Mouse (Mus musculus) CH12.LX (cell line): ENCODE results near the gene Yy1. TPM values are rescaled to one million over a fixed set of nuclear protein-coding genes. Genes with fewer than 3 reads are reported as not detected.

ENCODE experiments used
- DNase-seq: peaks from one replicate; pipeline ENCODE4 v3.0.0-alpha.2; 2013; ENCODE audit errors: extremely low read depth
- H3K27ac ChIP-seq: 2 replicates; pipeline ENCODE4 v1.5.1; 2012; ENCODE audit warnings: low read depth, mild to moderate bottlenecking, control low read depth, moderate library complexity; ENCODE audit not compliant: insufficient read depth
- H3K27me3 ChIP-seq: replicated peaks from 2 replicates; pipeline ENCODE3; 2012; ENCODE audit warnings: inconsistent platforms
- H3K36me3 ChIP-seq, 2 experiments: replicated peaks in 1 of 2; 2 replicates each; pipeline versions ENCODE3 to v1.6.1; 2012; ENCODE audit warnings: inconsistent platforms in 1 of 2, low read length in 1 of 2, mild to moderate bottlenecking in 1 of 2, mixed read lengths in 1 of 2, moderate library complexity in 1 of 2; ENCODE audit not compliant: control insufficient read depth in 1 of 2, insufficient read depth in 1 of 2
- H3K4me1 ChIP-seq, 2 experiments: 2 replicates each; pipeline ENCODE4 v1.6.1; 2012; ENCODE audit warnings: inconsistent platforms in 1 of 2, moderate library complexity in 1 of 2; ENCODE audit not compliant: insufficient read depth in 2 of 2, control insufficient read depth in 1 of 2
- H3K4me2 ChIP-seq: 2 replicates; pipeline ENCODE4 v1.6.1; 2012; ENCODE audit warnings: low read depth, mild to moderate bottlenecking, control low read depth; ENCODE audit not compliant: poor library complexity, insufficient read depth, severe bottlenecking
- H3K4me3 ChIP-seq, 3 experiments: fragments of 150-350 bp in 1 of 3; sonication (generic) in 1 of 3; replicated peaks in 1 of 3; 2 replicates each; pipeline versions ENCODE3 to v1.5.1; 2011 to 2012; ENCODE audit warnings: low read depth in 2 of 3, low read length in 2 of 3, mild to moderate bottlenecking in 2 of 3, moderate library complexity in 2 of 3, control low read depth in 1 of 3, improper control_type of control experiment in 1 of 3, inconsistent platforms in 1 of 3, mixed read lengths in 1 of 3; ENCODE audit not compliant: poor library complexity in 1 of 3
- H3K79me2 ChIP-seq: replicated peaks from 2 replicates; pipeline ENCODE4 v1.6.1; 2012; ENCODE audit warnings: mild to moderate bottlenecking, moderate library complexity; ENCODE audit not compliant: control insufficient read depth, poor library complexity, insufficient read depth, severe bottlenecking; ENCODE audit errors: extremely low read depth
- H3K9ac ChIP-seq: 2 replicates; pipeline ENCODE4 v1.6.1; 2012; ENCODE audit warnings: low read depth, mild to moderate bottlenecking, control low read depth, moderate library complexity; ENCODE audit not compliant: insufficient read depth
- H3K9me3 ChIP-seq: replicated peaks from 2 replicates; pipeline ENCODE3; 2012; ENCODE audit warnings: low read length, inconsistent platforms, mixed read lengths
- BHLHE40 ChIP-seq: IDR thresholded peaks from 2 replicates; pipeline ENCODE4 v1.6.1; 2011; ENCODE audit warnings: mild to moderate bottlenecking, low read depth, low read length, improper control_type of control experiment
- CHD1 ChIP-seq: IDR thresholded peaks from 2 replicates; pipeline ENCODE4 v1.6.1; 2012; ENCODE audit warnings: low read depth, low read length, improper control_type of control experiment, inconsistent platforms
- CHD2 ChIP-seq: IDR thresholded peaks from 2 replicates; pipeline ENCODE4 v1.6.1; 2011; ENCODE audit warnings: low read length, improper control_type of control experiment
- CTCF ChIP-seq, 2 experiments: IDR thresholded peaks in 1 of 2; conservative IDR thresholded peaks in 1 of 2; 2 replicates each; pipeline ENCODE4 v1.5.1; 2011 to 2012; ENCODE audit warnings: low read depth in 2 of 2, low read length in 2 of 2, improper control_type of control experiment in 1 of 2, inconsistent platforms in 1 of 2, mild to moderate bottlenecking in 1 of 2, moderate library complexity in 1 of 2
- E2F4 ChIP-seq: IDR thresholded peaks from 2 replicates; pipeline ENCODE4 v1.6.1; 2011; ENCODE audit warnings: low read depth, low read length, improper control_type of control experiment; ENCODE audit not compliant: insufficient replicate concordance
- ELF1 ChIP-seq: IDR thresholded peaks from 2 replicates; pipeline ENCODE4 v1.6.1; 2014; ENCODE audit warnings: low read depth, mild to moderate bottlenecking, inconsistent platforms, low read length, improper control_type of control experiment
- EP300 ChIP-seq: IDR thresholded peaks from 2 replicates; pipeline ENCODE4 v1.6.1; 2011; ENCODE audit warnings: low read length, improper control_type of control experiment
- ETS1 ChIP-seq: conservative IDR thresholded peaks from 2 replicates; pipeline ENCODE4 v1.6.1; 2012; ENCODE audit warnings: low read depth, mild to moderate bottlenecking, inconsistent platforms, low read length, improper control_type of control experiment, moderate library complexity
- GABPA ChIP-seq: IDR thresholded peaks from 2 replicates; pipeline ENCODE4 v1.6.1; 2012; ENCODE audit warnings: low read depth, low read length, improper control_type of control experiment, inconsistent platforms; ENCODE audit not compliant: insufficient replicate concordance
- HCFC1 ChIP-seq: IDR thresholded peaks from 2 replicates; pipeline ENCODE4 v1.6.1; 2012; ENCODE audit warnings: low read depth, mild to moderate bottlenecking, inconsistent platforms, low read length, improper control_type of control experiment
- IRF4 ChIP-seq: IDR thresholded peaks from 2 replicates; pipeline ENCODE4 v1.6.1; 2014; ENCODE audit warnings: low read depth, mild to moderate bottlenecking, inconsistent platforms, low read length, improper control_type of control experiment
- JUN ChIP-seq: IDR thresholded peaks from 2 replicates; pipeline ENCODE4 v1.6.1; 2011; ENCODE audit warnings: low read depth, mild to moderate bottlenecking, low read length, improper control_type of control experiment, moderate library complexity; ENCODE audit not compliant: insufficient read depth
- JUND ChIP-seq: conservative IDR thresholded peaks from 2 replicates; pipeline ENCODE4 v1.6.1; 2011; ENCODE audit warnings: low read depth, low read length, improper control_type of control experiment
- KAT2A ChIP-seq: IDR thresholded peaks from 2 replicates; pipeline ENCODE4 v1.6.1; 2012; ENCODE audit warnings: low read length, improper control_type of control experiment, inconsistent platforms; ENCODE audit not compliant: insufficient replicate concordance
- MAFK ChIP-seq: IDR thresholded peaks from 2 replicates; pipeline ENCODE4 v1.6.1; 2011; ENCODE audit warnings: low read length, improper control_type of control experiment; ENCODE audit not compliant: insufficient replicate concordance
- MAX ChIP-seq: IDR thresholded peaks from 2 replicates; pipeline ENCODE4 v1.6.1; 2011; ENCODE audit warnings: low read length, improper control_type of control experiment
- MAZ ChIP-seq: IDR thresholded peaks from 2 replicates; pipeline ENCODE4 v1.6.1; 2012; ENCODE audit warnings: low read depth, mild to moderate bottlenecking, inconsistent platforms, low read length, improper control_type of control experiment, moderate library complexity
- MEF2A ChIP-seq: IDR thresholded peaks from 2 replicates; pipeline ENCODE4 v1.6.1; 2014; ENCODE audit warnings: low read depth, mild to moderate bottlenecking, inconsistent platforms, low read length, improper control_type of control experiment, borderline replicate concordance
- MXI1 ChIP-seq: IDR thresholded peaks from 2 replicates; pipeline ENCODE4 v1.6.1; 2011; ENCODE audit warnings: mild to moderate bottlenecking, low read depth, low read length, improper control_type of control experiment
- MYC ChIP-seq: IDR thresholded peaks from 2 replicates; pipeline ENCODE4 v1.6.1; 2011; ENCODE audit warnings: low read depth, mild to moderate bottlenecking, improper control_type of control experiment, low read length
- NELFE ChIP-seq: IDR thresholded peaks from 2 replicates; pipeline ENCODE4 v1.6.1; 2011; ENCODE audit warnings: low read depth, low read length, improper control_type of control experiment
- NRF1 ChIP-seq: IDR thresholded peaks from 2 replicates; pipeline ENCODE4 v1.6.1; 2014; ENCODE audit warnings: low read depth, mild to moderate bottlenecking, inconsistent platforms, low read length, improper control_type of control experiment, moderate library complexity
- PAX5 ChIP-seq: IDR thresholded peaks from 2 replicates; pipeline ENCODE4 v1.6.1; 2012; ENCODE audit warnings: low read length, inconsistent platforms, mixed read lengths
- POLR2A ChIP-seq: IDR thresholded peaks from 2 replicates; pipeline ENCODE4 v1.6.1; 2011; ENCODE audit warnings: low read depth, mild to moderate bottlenecking, improper control_type of control experiment, low read length
- POLR2AphosphoS2 ChIP-seq: IDR thresholded peaks from 2 replicates; pipeline ENCODE4 v1.6.1; 2011; ENCODE audit warnings: low read depth, low read length, improper control_type of control experiment
- RAD21 ChIP-seq: IDR thresholded peaks from 2 replicates; pipeline ENCODE4 v1.6.1; 2011; ENCODE audit warnings: low read depth, mild to moderate bottlenecking, low read length, improper control_type of control experiment, moderate library complexity
- RCOR1 ChIP-seq: conservative IDR thresholded peaks from 2 replicates; pipeline ENCODE4 v1.6.1; 2012; ENCODE audit warnings: low read depth, mild to moderate bottlenecking, inconsistent platforms, low read length, improper control_type of control experiment
- SIN3A ChIP-seq: IDR thresholded peaks from 2 replicates; pipeline ENCODE4 v1.6.1; 2012; ENCODE audit warnings: low read length, improper control_type of control experiment, inconsistent platforms
- SMC3 ChIP-seq: IDR thresholded peaks from 2 replicates; pipeline ENCODE4 v1.6.1; 2011; ENCODE audit warnings: low read depth, low read length, improper control_type of control experiment
- TBP ChIP-seq: conservative IDR thresholded peaks from 2 replicates; pipeline ENCODE4 v1.6.1; 2011; ENCODE audit warnings: low read depth, low read length, improper control_type of control experiment
- TCF12 ChIP-seq: IDR thresholded peaks from 2 replicates; pipeline ENCODE4 v1.6.1; 2014; ENCODE audit warnings: low read depth, mild to moderate bottlenecking, inconsistent platforms, low read length, improper control_type of control experiment
- UBTF ChIP-seq: IDR thresholded peaks from 2 replicates; pipeline ENCODE4 v1.6.1; 2012; ENCODE audit warnings: low read depth, mild to moderate bottlenecking, inconsistent platforms, low read length, improper control_type of control experiment, moderate library complexity
- USF1 ChIP-seq: IDR thresholded peaks from 2 replicates; pipeline ENCODE4 v1.6.1; 2014; ENCODE audit warnings: low read depth, mild to moderate bottlenecking, inconsistent platforms, low read length, improper control_type of control experiment
- USF2 ChIP-seq: conservative IDR thresholded peaks from 2 replicates; pipeline ENCODE4 v1.6.1; 2011; ENCODE audit warnings: low read depth, low read length, improper control_type of control experiment
- ZC3H11A ChIP-seq: IDR thresholded peaks from 2 replicates; pipeline ENCODE4 v1.6.1; 2012; ENCODE audit warnings: low read depth, mild to moderate bottlenecking, inconsistent platforms, low read length, improper control_type of control experiment
- ZKSCAN1 ChIP-seq: IDR thresholded peaks from 2 replicates; pipeline ENCODE4 v1.6.1; 2012; ENCODE audit warnings: low read depth, inconsistent platforms, low read length, improper control_type of control experiment, borderline replicate concordance
- ZMIZ1 ChIP-seq: IDR thresholded peaks from 2 replicates; pipeline ENCODE4 v1.6.1; 2012; ENCODE audit warnings: low read depth, mild to moderate bottlenecking, inconsistent platforms, low read length, improper control_type of control experiment
- ZNF384 ChIP-seq: IDR thresholded peaks from 2 replicates; pipeline ENCODE4 v1.6.1; 2012; ENCODE audit warnings: low read depth, low read length, improper control_type of control experiment, inconsistent platforms
- dilution Hi-C: fragments of 300-500 bp; cut with MboI; formaldehyde crosslinking; loops from 2 replicates; pipeline ENCODE4 v1.14.3; 2020; ENCODE audit warnings: low sequenced_read_pairs; ENCODE audit not compliant: extremely low pct_unique_long_range_greater_than_20kb, extremely low pct_ligation_motif_present
- in situ Hi-C: fragments of 300-500 bp; cut with MboI; formaldehyde crosslinking; loops from 3 replicates; pipeline ENCODE4 v1.14.3; 2019; ENCODE audit warnings: low sequenced_read_pairs, low pct_ligation_motif_present, low pct_unique_long_range_greater_than_20kb, mixed read lengths
- polyA plus RNA-seq: library from polyadenylated mRNA; unstranded; fragments of >175 nt; gene quantifications from 2 replicates; pipeline ENCODE4 v1.2.1, GENCODE M21; 2012; ENCODE audit warnings: low read depth; ENCODE audit not compliant: insufficient read length
- total RNA-seq, 2 experiments: library from RNA; depleted of rRNA; stranded (reverse); fragments of 300-350 nt in 1 of 2; fragments of >200 nt in 1 of 2; gene quantifications; 2 replicates each; pipeline ENCODE4 v1.2.3; 2012 to 2014

Gene Yy1
- total and polyA plus RNA-seq, 3 experiments, result 30.8 to 56.8 (median 51.7) TPM

GRCm38 (mm10) chr12:108757717-108758257 lies 35.0 kb upstream of the Yy1 start:
- Histone ChIP-seq H3K4me1 (peaks cover 10 to 34% of the 10 kb centered on the region in 2 experiments), H3K9ac (peak overlapping the region; percentile 74), H3K4me3 (peak overlapping the region; percentile 45 to 92 (median 64)), H3K27ac (peak overlapping the region; percentile 14), H3K79me2 (no peaks in the 10 kb centered on the region), H3K27me3 (no peaks in the 10 kb centered on the region), H3K9me3 (no peaks in the 10 kb centered on the region), H3K36me3 (no peaks in the 10 kb centered on the region), H3K4me2 (peak overlapping the region; percentile 73)
- dilution Hi-C loops, result no loop called here
- TF ChIP-seq MXI1, result peak; percentile 67; the same call in 1 of the 2 replicates
- TF ChIP-seq UBTF, result peak; percentile 60; the same call in 1 of the 2 replicates
- peak; percentile 83 for TF ChIP-seq MEF2A
- TF ChIP-seq NRF1, result peak; percentile 67
- peak; percentile 87 for TF ChIP-seq TCF12
- no peak for TF ChIP-seq E2F4
- no peak for TF ChIP-seq JUND
- TF ChIP-seq SMC3, result peak; percentile 68
- peak; percentile 67 for TF ChIP-seq RAD21
- TF ChIP-seq ZMIZ1, result peak; percentile 85; the same call in 1 of the 2 replicates
- no peak for TF ChIP-seq MAFK
- TF ChIP-seq USF2, result peak; percentile 99
- no peak for TF ChIP-seq PAX5
- TF ChIP-seq HCFC1, result peak; percentile 60
- peak; percentile 50; the same call in 1 of the 2 replicates for TF ChIP-seq POLR2AphosphoS2
- TF ChIP-seq BHLHE40, result peak; percentile 83
- TF ChIP-seq JUN, result no peak
- no peak for TF ChIP-seq GABPA
- peak; percentile 75 for TF ChIP-seq IRF4
- no peak for TF ChIP-seq TBP
- no peak for TF ChIP-seq EP300
- TF ChIP-seq MYC, result peak; percentile 54; the same call in 1 of the 2 replicates
- TF ChIP-seq USF1, result peak; percentile 100
- peak; percentile 77 for TF ChIP-seq NELFE
- peak; percentile 73 for TF ChIP-seq MAZ
- TF ChIP-seq ETS1, result peak; percentile 35; the same call in 1 of the 2 replicates
- no peak for TF ChIP-seq ZC3H11A
- 0 out of 2 replicates have a peak, but pooled peaks have one; percentile 40 for TF ChIP-seq ZNF384
- peak; percentile 85 for TF ChIP-seq SIN3A
- TF ChIP-seq CTCF (conservative IDR thresholded peaks at IDR 0.05 in 1 of 2, IDR thresholded peaks at IDR 0.05 in 1 of 2; ENCODE audit: low read depth in 2 of 2, low read length in 2 of 2), result peak in 1 of 2 experiments; percentile 88
- no peak for TF ChIP-seq CHD1
- TF ChIP-seq ELF1, result peak; percentile 77
- TF ChIP-seq KAT2A, result 0 out of 2 replicates have a peak, but pooled peaks have one; percentile 52
- no peak for TF ChIP-seq CHD2
- TF ChIP-seq POLR2A, result peak; percentile 67; the same call in 1 of the 2 replicates
- TF ChIP-seq MAX, result peak; percentile 99
- no peak for TF ChIP-seq ZKSCAN1
- no peak; the same call in 1 of the 2 replicates for TF ChIP-seq RCOR1
- DNase-seq, result peak; percentile 98
- in situ Hi-C loops, result loop anchor here (25.0 kb wide), 1 partner anchor 145 kb away; no protein-coding TSS in a partner anchor
